Mouse (Mus musculus) layer of hippocampus, adult 2 months (tissue): ENCODE measurements around the gene Traf3ip1. TPM values are rescaled to one million over a fixed set of nuclear protein-coding genes. Genes with fewer than 3 reads are reported as not detected.
A peak's percentile ranks its signal among the peaks of the same experiment; 100 is the strongest.
"Not testable (repeated sequence)": the region's sequence is repeated elsewhere in the genome, so short reads cannot be mapped to it uniquely, and the experiment has no call there.

Experiments
- DNase-seq, 2 experiments: peaks; one replicate each; pipeline ENCODE4 v3.0.0; 2022; ENCODE audit warnings: low spot score in 2 of 2
- H3K27ac ChIP-seq: fragments of 200-600 bp; 2 replicates; pipeline ENCODE4 v1.8.1; 2022
- H3K4me3 ChIP-seq: fragments of 200-600 bp; 2 replicates; pipeline ENCODE4 v1.8.1; 2022; ENCODE audit warnings: mild to moderate bottlenecking
- CTCF ChIP-seq: fragments of 200-600 bp; conservative IDR thresholded peaks from 2 replicates; pipeline ENCODE4 v1.8.1; 2022; ENCODE audit warnings: antibody characterized with exemption, mild to moderate bottlenecking, moderate library complexity
- total RNA-seq, 2 experiments: library from RNA; stranded (reverse); gene quantifications; 2 replicates each; pipeline ENCODE4 v1.2.3; 2021

Gene Traf3ip1
- total RNA-seq, 2 experiments from 2014 or later, result 11.0 to 13.6 TPM

GRCm38 (mm10) chr1:91457116-91457515, 37.3 kb upstream of the Traf3ip1 start:
- Histone ChIP-seq H3K4me3 (peak overlapping the region; percentile 94; the same call in 1 of the 2 replicates), H3K27ac (peak overlapping the region; percentile 93)
- TF ChIP-seq CTCF, result no peak
- DNase-seq, result no peak

DNA sequence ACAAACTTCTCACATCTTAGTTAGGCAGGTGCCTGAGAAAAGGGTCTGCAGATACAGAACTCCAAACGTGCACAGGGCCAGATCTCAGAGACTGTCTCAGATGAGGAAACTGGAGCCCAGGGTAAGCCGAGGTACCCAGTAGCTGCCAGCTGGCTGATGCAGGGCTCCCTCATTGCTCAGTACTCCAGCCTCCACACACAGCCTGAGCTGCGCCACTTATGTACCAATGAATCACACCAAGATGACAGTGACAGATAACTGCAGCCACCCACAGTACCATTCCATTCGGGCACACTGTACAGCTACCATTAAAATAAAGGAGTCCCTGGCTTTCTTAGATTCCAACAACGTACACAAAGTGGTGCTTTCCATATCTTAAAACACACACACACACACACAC, 36.7 kb upstream of the Traf3ip1 start:
- peak; percentile 52 to 83 for DNase-seq
- TF ChIP-seq CTCF, result no peak
- H3K27ac ChIP-seq, result peak overlapping the region; percentile 93
- H3K4me3 ChIP-seq, result peak overlapping the region; percentile 94

GRCm38 (mm10) chr1:91458223-91458861, 36.1 kb upstream of the Traf3ip1 start:
- Histone ChIP-seq H3K27ac (peak overlapping the region; percentile 93), H3K4me3 (peak overlapping the region; percentile 94)
- DNase-seq, result peak; percentile 27 to 43
- no peak for TF ChIP-seq CTCF

DNA sequence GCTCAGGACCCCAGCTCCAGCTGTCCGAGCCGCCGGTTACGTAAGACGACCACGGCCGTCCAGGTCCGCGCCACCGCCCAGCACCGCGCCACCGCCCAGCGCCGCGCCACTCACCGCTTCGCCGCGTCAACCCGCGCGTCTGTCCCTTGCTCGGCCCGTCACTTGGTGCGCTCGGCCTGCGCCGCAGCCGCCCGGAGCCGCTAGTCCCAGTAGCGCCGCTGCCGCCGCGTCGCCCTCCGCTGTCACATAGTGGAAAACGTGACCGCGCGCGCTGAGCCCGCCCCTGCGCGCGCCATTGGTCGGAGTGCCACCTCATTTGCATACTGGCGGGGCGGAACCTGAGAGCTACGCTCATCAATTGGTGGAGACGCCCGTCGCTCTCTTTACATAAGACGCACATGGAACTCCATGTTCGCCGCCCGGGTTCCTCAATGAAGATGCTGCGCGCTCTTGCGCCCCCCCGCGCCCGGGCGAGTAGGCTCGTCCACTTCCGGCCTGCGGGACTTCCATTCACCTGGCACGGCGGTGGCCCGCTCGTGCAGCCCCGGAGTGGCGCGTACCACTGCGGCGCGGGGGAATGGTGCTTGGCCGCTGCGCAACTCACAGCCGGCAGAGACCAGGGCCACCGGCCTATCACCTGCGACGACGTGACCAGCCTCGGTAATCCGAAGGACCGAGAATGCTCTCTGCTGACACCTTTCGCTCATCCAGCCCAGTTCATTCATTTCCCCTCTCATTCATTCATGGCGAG, 35.2 kb upstream of the Traf3ip1 start, which contains the start of gene Per2:
Gene Per2 (minus strand): TSS at position 266 of the 751 bp plus-strand sequence.
- peak; percentile 66 for TF ChIP-seq CTCF
- peak within 1 kb of the TSS; percentile 94 for H3K4me3 ChIP-seq
- H3K27ac ChIP-seq, result peak within 1 kb of the TSS; percentile 93
- DNase-seq, result peak; percentile 98

GRCm38 (mm10) chr1:91460069-91460468, 34.4 kb upstream of the Traf3ip1 start:
- Histone ChIP-seq H3K27ac (peak overlapping the region; percentile 78; the same call in 1 of the 2 replicates), H3K4me3 (peak overlapping the region; percentile 94)
- DNase-seq, result no peak
- no peak for TF ChIP-seq CTCF

GRCm38 (mm10) chr1:91460564-91460963, 33.9 kb upstream of the Traf3ip1 start:
- no peak for DNase-seq
- H3K4me3 ChIP-seq, result no peak overlapping the region
- H3K27ac ChIP-seq, result no peak overlapping the region
- no peak for TF ChIP-seq CTCF

- no peak for DNase-seq
- H3K4me3 ChIP-seq, result no peak overlapping the region
- TF ChIP-seq CTCF, result no peak
- no peak overlapping the region for H3K27ac ChIP-seq
Measured at GRCm38 (mm10) chr1:91463336-91463995, 31.0 kb upstream of the Traf3ip1 start.

- no peak for DNase-seq
- no peak overlapping the region for H3K27ac ChIP-seq
- H3K4me3 ChIP-seq, result no peak overlapping the region
- no peak for TF ChIP-seq CTCF
Measured at GRCm38 (mm10) chr1:91464436-91464835, 30.0 kb upstream of the Traf3ip1 start.

- no peak for DNase-seq
- no peak for TF ChIP-seq CTCF
- Histone ChIP-seq H3K4me3 (no peak overlapping the region), H3K27ac (no peak overlapping the region)
Measured at GRCm38 (mm10) chr1:91465244-91465643, 29.2 kb upstream of the Traf3ip1 start.

DNA sequence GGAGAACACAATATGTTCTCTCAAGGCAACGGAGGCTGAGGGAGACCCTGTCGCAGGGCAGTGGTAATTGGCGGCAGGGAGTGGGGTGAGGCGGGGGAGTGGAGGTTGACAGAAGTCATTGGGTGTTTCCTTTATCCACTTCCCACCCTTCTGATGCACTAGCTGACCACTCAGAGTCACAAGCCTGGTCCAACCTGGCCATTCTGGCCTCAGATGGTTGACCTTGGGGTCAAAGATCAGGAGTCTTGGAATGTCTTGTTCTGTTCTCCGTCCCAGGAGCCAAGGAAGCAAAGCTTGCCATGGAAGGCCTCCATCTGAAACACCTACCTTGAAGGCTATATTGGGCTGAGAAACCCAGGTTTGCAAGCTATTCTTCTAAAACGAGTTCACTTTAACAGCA, 28.3 kb upstream of the Traf3ip1 start:
- Histone ChIP-seq H3K27ac (no peak overlapping the region), H3K4me3 (no peak overlapping the region)
- DNase-seq, result no peak
- TF ChIP-seq CTCF, result no peak

- no peak for DNase-seq
- no peak for TF ChIP-seq CTCF
- H3K27ac ChIP-seq, result no peak overlapping the region
- no peak overlapping the region for H3K4me3 ChIP-seq
Measured at GRCm38 (mm10) chr1:91469888-91470419, 24.5 kb upstream of the Traf3ip1 start.

GRCm38 (mm10) chr1:91478145-91478544, 16.3 kb upstream of the Traf3ip1 start:
- DNase-seq, H3K27ac ChIP-seq, H3K4me3 ChIP-seq: not testable (repeated sequence)

DNA sequence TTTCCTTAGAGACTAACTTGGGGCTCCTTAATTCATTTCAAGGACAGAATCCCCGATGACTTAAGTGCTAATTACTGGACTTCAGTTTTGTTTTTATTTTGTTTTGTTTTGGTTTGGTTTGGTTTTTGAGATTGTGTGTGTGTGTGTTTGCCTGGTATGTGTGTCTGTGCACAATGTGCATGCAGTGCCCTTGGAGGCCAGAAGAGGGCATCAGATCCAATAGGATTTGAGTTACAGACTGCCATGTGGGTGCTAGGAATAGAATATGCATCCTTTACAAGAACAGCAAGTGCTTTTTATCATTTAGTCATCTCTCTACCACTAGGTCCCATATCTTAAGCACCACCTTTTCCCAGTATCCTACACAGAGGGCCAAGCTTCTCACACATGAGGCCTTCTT, 15.5 kb upstream of the Traf3ip1 start:
- peak; percentile 43 for TF ChIP-seq CTCF
- DNase-seq, result no peak
- Histone ChIP-seq H3K27ac (no peak overlapping the region), H3K4me3 (no peak overlapping the region)
